Mouse (Mus musculus) megakaryocyte, embryonic 14.5 days (primary cell): Measurements from ENCODE around the gene Mrto4.

Experiments used
- FLI1 ChIP-seq: IDR thresholded peaks from 2 replicates; pipeline ENCODE4 v1.6.1; 2012; ENCODE audit warnings: low read length, inconsistent platforms, mixed read lengths
- GATA1 ChIP-seq: IDR thresholded peaks from 3 replicates; pipeline ENCODE4 v1.6.1; 2012; ENCODE audit warnings: mixed read lengths, low read length, inconsistent platforms, borderline replicate concordance

DNA sequence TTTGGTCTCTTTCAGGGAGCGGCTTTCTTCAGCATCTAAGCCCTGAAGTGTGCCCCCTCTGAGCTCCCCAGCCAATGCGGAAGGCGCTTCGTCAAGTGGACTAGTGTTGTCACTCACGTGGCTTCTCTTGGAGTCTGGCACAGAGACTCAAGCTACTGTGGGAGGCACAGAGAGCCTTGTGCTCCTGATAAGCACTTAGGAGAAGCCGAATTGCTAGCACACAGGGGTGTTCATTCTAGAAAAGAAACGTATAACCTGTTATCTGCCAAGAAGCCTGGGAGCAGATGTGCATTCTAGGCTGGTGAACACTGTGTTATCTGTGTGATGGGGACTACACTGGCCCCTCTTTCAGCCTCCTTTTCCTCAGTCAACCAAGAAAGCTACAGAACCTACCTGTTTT is 16.9 kb downstream of the Mrto4 start:
- TF ChIP-seq FLI1 (no peak), GATA1 (no peak)
